Mouse (Mus musculus): ENCODE data around the gene Defb35.
A peak's percentile ranks its signal among the peaks of the same experiment; 100 is the strongest.
"Not testable (repeated sequence)": the region's sequence is repeated elsewhere in the genome, so short reads cannot be mapped to it uniquely, and the experiment has no call there.

Defb35 gene

GRCm38 (mm10) chr8:21938052-21938451, at the start of gene Defb35:
Gene Defb35, plus strand, starts transcription at chr8:21938352.
- DNase-seq (ENCODE audit: low spot score in 2 of 2): not testable (repeated sequence)

GRCm38 (mm10) chr8:21906290-21906689, 31.9 kb upstream of the Defb35 start, which contains the start of gene Defb11:
Gene Defb11, minus strand, starts transcription at chr8:21906412.
- not testable (repeated sequence) for DNase-seq (ENCODE audit: low spot score in 2 of 2)

- no peak for DNase-seq (ENCODE audit: low spot score in 2 of 2)
Measured at GRCm38 (mm10) chr8:21911931-21912330, 26.2 kb upstream of the Defb35 start.

GRCm38 (mm10) chr8:21912554-21912953, 25.6 kb upstream of the Defb35 start:
- DNase-seq (ENCODE audit: low spot score in 2 of 2): no peak

GRCm38 (mm10) chr8:21915625-21916024, 22.5 kb upstream of the Defb35 start:
- DNase-seq (ENCODE audit: low spot score in 2 of 2): no peak

GRCm38 (mm10) chr8:21930754-21931153, 7.4 kb upstream of the Defb35 start:
- DNase-seq (ENCODE audit: low spot score in 2 of 2): not testable (repeated sequence)

GRCm38 (mm10) chr8:21932610-21933009, 5.5 kb upstream of the Defb35 start, which contains the start of gene Defb15:
Gene Defb15, minus strand, starts transcription at chr8:21932710.
- no peak for DNase-seq (ENCODE audit: low spot score in 2 of 2)

GRCm38 (mm10) chr8:21946462-21946861, 8.3 kb downstream of the Defb35 start, which contains the start of gene Defb13:
Gene Defb13, plus strand, starts transcription at chr8:21946762.
- DNase-seq (ENCODE audit: low spot score in 2 of 2): no peak

GRCm38 (mm10) chr8:21947311-21948017, 9.3 kb downstream of the Defb35 start:
- no peak for DNase-seq (ENCODE audit: low spot score in 2 of 2)

GRCm38 (mm10) chr8:21955321-21955720, 17.2 kb downstream of the Defb35 start:
- peak; percentile 7 to 57 for DNase-seq (ENCODE audit: low spot score in 2 of 2)

GRCm38 (mm10) chr8:21956336-21956735, 18.2 kb downstream of the Defb35 start:
- DNase-seq (ENCODE audit: low spot score in 2 of 2): no peak

- no peak for DNase-seq (ENCODE audit: low spot score in 2 of 2)
Measured at GRCm38 (mm10) chr8:21958414-21958813, 20.3 kb downstream of the Defb35 start, which contains the start of gene Fam90a1a. Gene Fam90a1a, plus strand, starts transcription at chr8:21958714.

GRCm38 (mm10) chr8:21966646-21967045, 28.5 kb downstream of the Defb35 start:
- DNase-seq (ENCODE audit: low spot score in 2 of 2): no peak

GRCm38 (mm10) chr8:21969475-21969874, 31.3 kb downstream of the Defb35 start, which contains the start of gene Ccdc70:
Gene Ccdc70, plus strand, starts transcription at chr8:21969775.
- DNase-seq (ENCODE audit: low spot score in 2 of 2): no peak

- no peak for DNase-seq (ENCODE audit: low spot score in 2 of 2)
Measured at GRCm38 (mm10) chr8:21978193-21978592, 40.0 kb downstream of the Defb35 start.

GRCm38 (mm10) chr8:21981664-21982337, 43.6 kb downstream of the Defb35 start:
- peak in 1 of 2 experiments; percentile 28 for DNase-seq (ENCODE audit: low spot score in 2 of 2)

Measured in frontal cortex, postnatal 14 days (tissue).